Mouse (Mus musculus) neural tube, embryonic 14.5 days (tissue): ENCODE measurements around the gene Ccnd3. TPM values are rescaled to one million over a fixed set of nuclear protein-coding genes. Genes with fewer than 3 reads are reported as not detected.
"Not testable (repeated sequence)": the region's sequence is repeated elsewhere in the genome, so short reads cannot be mapped to it uniquely, and the experiment has no call there.

Source experiments
- ATAC-seq: fragments of 200-750 bp; cut with Nextera tagmentation; 2 replicates; pipeline ENCODE4 v1.8.0; 2017; ENCODE audit warnings: low read depth, mild to moderate bottlenecking, moderate TSS enrichment, moderate library complexity
- H3K27ac ChIP-seq: fragments of 300-500 bp; sonication (generic); 2 replicates; pipeline ENCODE4 v1.5.1; 2014; ENCODE audit warnings: low read depth, mild to moderate bottlenecking, control low read depth, low read length, moderate library complexity, mixed read lengths
- H3K27me3 ChIP-seq: fragments of 300-500 bp; sonication (generic); 2 replicates; pipeline ENCODE4 v1.6.1; 2014; ENCODE audit warnings: low read length; ENCODE audit not compliant: control insufficient read depth, insufficient read depth
- H3K36me3 ChIP-seq: fragments of 300-500 bp; sonication (generic); 2 replicates; pipeline ENCODE4 v1.6.1; 2014; ENCODE audit warnings: low read length, mixed read lengths; ENCODE audit not compliant: control insufficient read depth, insufficient read depth
- H3K4me1 ChIP-seq: fragments of 300-500 bp; sonication (generic); 2 replicates; pipeline ENCODE4 v1.6.1; 2014; ENCODE audit warnings: low read length; ENCODE audit not compliant: control insufficient read depth, insufficient read depth
- H3K4me2 ChIP-seq: fragments of 300-500 bp; sonication (generic); 2 replicates; pipeline ENCODE4 v1.6.1; 2014; ENCODE audit warnings: mild to moderate bottlenecking, low read depth, low read length, control low read depth
- H3K4me3 ChIP-seq: fragments of 300-500 bp; sonication (generic); 2 replicates; pipeline ENCODE4 v1.5.1; 2014; ENCODE audit warnings: low read depth, low read length, control low read depth, mixed read lengths
- H3K9ac ChIP-seq: fragments of 300-500 bp; sonication (generic); replicated peaks from 2 replicates; pipeline ENCODE4 v1.6.1; 2014; ENCODE audit warnings: low read depth, mild to moderate bottlenecking, control low read depth, low read length, mixed read lengths
- H3K9me3 ChIP-seq: fragments of 300-500 bp; sonication (generic); 2 replicates; pipeline ENCODE4 v1.6.1; 2016; ENCODE audit warnings: low read length; ENCODE audit not compliant: control insufficient read depth
- WGBS: fragments of 180-500 bp; shearing (Covaris S2); extraction: QIAGEN DNeasy Blood & Tissue Kit; methylation state at CpG from one replicate; pipeline ENCODE4 v1.1.7; 2014; 5-methylcytosine and 5-hydroxymethylcytosine counted together
- polyA plus RNA-seq: library from polyadenylated mRNA; unstranded; fragments of >200 nt; fragmentation: Nextera tagmentation; extraction: Ambion mirVana; gene quantifications from 2 replicates; pipeline ENCODE4 v1.2.1, GENCODE M21; 2014

The Ccnd3 gene
- polyA plus RNA-seq, 1 experiment from 2014 or later, result 49.1 TPM

- Histone ChIP-seq H3K9ac (no peak overlapping the region), H3K4me3 (no peak overlapping the region), H3K27me3 (no peaks in the 10 kb centered on the region), H3K27ac (no peak overlapping the region), H3K4me1 (no peaks in the 10 kb centered on the region), H3K36me3 (peaks cover 53% of the 10 kb centered on the region; the same call in 1 of the 2 replicates), H3K4me2 (no peak overlapping the region), H3K9me3 (no peaks in the 10 kb centered on the region)
- no peak for ATAC-seq
- 90% methylated on average over 6 of the region's 6 CpGs for WGBS
Observed at GRCm38 (mm10) chr17:47492731-47493130, 12.1 kb upstream of the Ccnd3 start.

- ATAC-seq, result no peak
- Histone ChIP-seq H3K36me3 (peaks cover 57% of the 10 kb centered on the region; the same call in 1 of the 2 replicates), H3K9ac (no peak overlapping the region), H3K27ac (no peak overlapping the region), H3K4me2 (no peak overlapping the region), H3K4me3 (no peak overlapping the region), H3K4me1 (no peaks in the 10 kb centered on the region), H3K9me3 (no peaks in the 10 kb centered on the region), H3K27me3 (no peaks in the 10 kb centered on the region)
- WGBS, result 96% methylated on average over 6 of the region's 6 CpGs
Observed at GRCm38 (mm10) chr17:47493653-47494052, 11.2 kb upstream of the Ccnd3 start.

- Histone ChIP-seq H3K27ac (no peak overlapping the region), H3K27me3 (no peaks in the 10 kb centered on the region), H3K36me3 (peaks cover 55% of the 10 kb centered on the region; the same call in 1 of the 2 replicates), H3K9me3 (no peaks in the 10 kb centered on the region), H3K9ac (no peak overlapping the region), H3K4me2 (no peak overlapping the region), H3K4me3 (no peak overlapping the region), H3K4me1 (no peaks in the 10 kb centered on the region)
- ATAC-seq, result no peak
- WGBS, result 92% methylated on average over 11 of the region's 11 CpGs
Observed at GRCm38 (mm10) chr17:47494132-47494531, 10.7 kb upstream of the Ccnd3 start.

GRCm38 (mm10) chr17:47501531-47501930, 3.3 kb upstream of the Ccnd3 start:
- no peaks in the 10 kb centered on the region for H3K9me3 ChIP-seq
- H3K27me3 ChIP-seq, result no peaks in the 10 kb centered on the region
- peaks cover 9% of the 10 kb centered on the region; the same call in 1 of the 2 replicates for H3K36me3 ChIP-seq
- no peak for ATAC-seq
- H3K4me1 ChIP-seq, result peaks cover 12% of the 10 kb centered on the region; the same call in 1 of the 2 replicates
- H3K9ac ChIP-seq, result 0 out of 2 replicates have a peak overlapping the region, but pooled peaks have one; percentile 28
- H3K4me3 ChIP-seq, result peak overlapping the region; percentile 70
- no peak overlapping the region for H3K27ac ChIP-seq
- peak overlapping the region; percentile 81 for H3K4me2 ChIP-seq
- WGBS, result 8% methylated on average over 11 of the region's 11 CpGs

GRCm38 (mm10) chr17:47501946-47502706, 2.7 kb upstream of the Ccnd3 start, which contains the start of gene Taf8:
Gene Taf8 (minus strand): TSS chr17:47502292.
- H3K9me3 ChIP-seq, result no peaks in the 10 kb centered on the region
- H3K4me3 ChIP-seq, result peak within 1 kb of the TSS; percentile 70
- H3K27me3 ChIP-seq, result no peaks in the 10 kb centered on the region
- peak within 1 kb of the TSS; percentile 81 for H3K4me2 ChIP-seq
- WGBS, result 2% methylated on average over 40 of the region's 40 CpGs
- peak; percentile 97 for ATAC-seq
- H3K36me3 ChIP-seq, result peaks cover 5% of the 10 kb centered on the region; the same call in 1 of the 2 replicates
- peak within 1 kb of the TSS; percentile 69; the same call in 1 of the 2 replicates for H3K27ac ChIP-seq
- H3K9ac ChIP-seq, result peak within 1 kb of the TSS; percentile 70
- peaks cover 12% of the 10 kb centered on the region; the same call in 1 of the 2 replicates for H3K4me1 ChIP-seq

- 81% methylated on average over 6 of the region's 6 CpGs for WGBS
- H3K27ac ChIP-seq, H3K9ac ChIP-seq, H3K9me3 ChIP-seq, H3K36me3 ChIP-seq, H3K27me3 ChIP-seq, H3K4me2 ChIP-seq, H3K4me3 ChIP-seq, ATAC-seq: not testable (repeated sequence)
- H3K4me1 ChIP-seq, result peaks cover 12% of the 10 kb centered on the region; the same call in 1 of the 2 replicates
Observed at GRCm38 (mm10) chr17:47502707-47503045, 2.2 kb upstream of the Ccnd3 start.

- no peak for ATAC-seq
Observed at GRCm38 (mm10) chr17:47503689-47504088, 1.2 kb upstream of the Ccnd3 start.

GRCm38 (mm10) chr17:47504228-47504627, 623 bp upstream of the Ccnd3 start:
- Histone ChIP-seq H3K36me3 (no peaks in the 10 kb centered on the region), H3K4me1 (peaks cover 12% of the 10 kb centered on the region; the same call in 1 of the 2 replicates), H3K9ac (no peak overlapping the region), H3K27ac (no peak overlapping the region), H3K4me2 (no peak overlapping the region; the same call in 1 of the 2 replicates), H3K9me3 (no peaks in the 10 kb centered on the region), H3K27me3 (no peaks in the 10 kb centered on the region), H3K4me3 (no peak overlapping the region)
- 74% methylated on average over 5 of the region's 5 CpGs for WGBS
- ATAC-seq, result no peak

More at GRCm38 (mm10) chr17:47503689-47504088, 1.2 kb upstream of the Ccnd3 start:
- no peak overlapping the region for H3K9ac ChIP-seq
- H3K9me3 ChIP-seq, result no peaks in the 10 kb centered on the region
- H3K36me3 ChIP-seq, result no peaks in the 10 kb centered on the region
- peaks cover 12% of the 10 kb centered on the region; the same call in 1 of the 2 replicates for H3K4me1 ChIP-seq
- H3K4me2 ChIP-seq, result no peak overlapping the region
- no peak overlapping the region for H3K27ac ChIP-seq
- H3K4me3 ChIP-seq, result no peak overlapping the region
- H3K27me3 ChIP-seq, result no peaks in the 10 kb centered on the region

- no peak overlapping the region for H3K27ac ChIP-seq
- H3K27me3 ChIP-seq, result no peaks in the 10 kb centered on the region
- ATAC-seq, result no peak
- H3K4me2 ChIP-seq, result peak overlapping the region; percentile 57
- WGBS, result 76% methylated on average over 2 of the region's 2 CpGs
- H3K9me3 ChIP-seq, result no peaks in the 10 kb centered on the region
- no peak overlapping the region for H3K9ac ChIP-seq
- no peaks in the 10 kb centered on the region for H3K36me3 ChIP-seq
- no peak overlapping the region for H3K4me3 ChIP-seq
- peaks cover 12% of the 10 kb centered on the region; the same call in 1 of the 2 replicates for H3K4me1 ChIP-seq
Observed at GRCm38 (mm10) chr17:47505566-47505965, 715 bp downstream of the Ccnd3 start.
